Mouse (Mus musculus): Measurements from ENCODE around the gene Ssxb10.

DNA sequence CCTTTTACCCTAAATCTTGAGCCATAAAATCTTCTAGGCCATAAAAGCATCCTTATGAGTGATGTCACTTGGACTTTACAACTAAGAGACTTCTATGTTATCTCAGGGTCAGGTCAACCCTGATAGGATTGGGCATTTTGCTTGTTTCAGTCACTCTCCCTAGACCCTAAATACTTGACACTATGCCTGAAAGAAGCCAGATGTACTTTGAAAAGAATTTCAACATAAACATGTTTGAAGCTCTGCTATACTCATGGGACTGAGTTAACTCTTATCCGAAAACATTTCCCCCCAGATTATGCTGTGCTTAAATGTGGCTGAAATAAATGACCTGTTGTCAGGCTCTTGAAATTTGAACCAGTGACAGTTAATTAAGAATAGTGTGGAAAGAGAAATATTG lies 17.9 kb upstream of the Ssxb10 start:
- TF ChIP-seq POU5F1 (IDR thresholded peaks at IDR 0.05; ENCODE audit: borderline replicate concordance, low read length) (no peak), CTCF (conservative IDR thresholded peaks at IDR 0.05; ENCODE audit: low read length) (no peak), NANOG (IDR thresholded peaks at IDR 0.05; ENCODE audit: borderline replicate concordance, low read length) (no peak)
